Mouse (Mus musculus) C2C12 (cell line): Measurements from ENCODE around the gene Trp53i13.

Source experiments
- CEBPB ChIP-seq: IDR thresholded peaks from one replicate; pipeline ENCODE4 v1.6.1; 2011; ENCODE audit warnings: low read depth, mild to moderate bottlenecking, control low read depth, moderate library complexity
- CTCF ChIP-seq: IDR thresholded peaks from one replicate; pipeline ENCODE4 v1.5.1; 2011; ENCODE audit not compliant: control insufficient read depth, insufficient read depth, insufficient read length
- FOSL1 ChIP-seq: IDR thresholded peaks from one replicate; pipeline ENCODE4 v1.8.0; 2011; ENCODE audit warnings: mild to moderate bottlenecking, low read length; ENCODE audit not compliant: poor library complexity, insufficient read depth, severe bottlenecking
- MAX ChIP-seq: IDR thresholded peaks from one replicate; pipeline ENCODE4 v1.6.1; 2011; ENCODE audit warnings: mild to moderate bottlenecking, control low read depth
- MYOD1 ChIP-seq: IDR thresholded peaks from one replicate; pipeline ENCODE4 v1.6.1; 2011; ENCODE audit warnings: low read depth; ENCODE audit not compliant: control insufficient read depth, insufficient read length
- MYOG ChIP-seq: IDR thresholded peaks from one replicate; pipeline ENCODE4 v1.6.1; 2011; ENCODE audit not compliant: control insufficient read depth, insufficient read length; ENCODE audit errors: extremely low read depth
- USF1 ChIP-seq: IDR thresholded peaks from one replicate; pipeline ENCODE4 v1.6.1; 2011; ENCODE audit warnings: low read depth, mild to moderate bottlenecking, control low read depth, moderate library complexity

DNA sequence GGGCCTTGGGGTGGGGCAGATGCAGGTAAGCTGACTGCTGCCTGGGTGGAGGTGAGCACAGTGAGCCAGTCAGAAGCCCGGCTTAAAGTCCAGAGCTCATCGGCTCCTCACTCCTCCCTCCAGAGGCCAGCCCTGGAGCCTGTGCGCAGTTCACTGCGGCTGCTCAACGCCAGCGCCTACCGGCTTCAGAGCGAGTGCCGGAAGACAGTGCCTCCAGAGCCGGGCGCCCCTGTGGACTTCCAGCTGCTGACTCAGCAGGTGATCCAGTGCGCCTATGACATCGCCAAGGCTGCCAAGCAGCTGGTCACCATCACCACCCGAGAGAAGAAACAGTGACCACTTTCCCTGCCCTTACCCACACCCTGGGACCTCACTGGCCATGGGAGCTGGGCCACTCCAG, 9.5 kb downstream of the Trp53i13 start:
- TF ChIP-seq CTCF (no peak), USF1 (no peak), FOSL1 (no peak), MYOG (no peak), MYOD1 (no peak), CEBPB (no peak), MAX (no peak)
